Mouse (Mus musculus) heart, embryonic 13.5 days (tissue): ENCODE measurements around the gene Bzw2. TPM values are rescaled to one million over a fixed set of nuclear protein-coding genes. Genes with fewer than 3 reads are reported as not detected.

Experiments
- ATAC-seq: fragments of 200-750 bp; cut with Nextera tagmentation; 2 replicates; pipeline ENCODE4 v1.8.0; 2017; ENCODE audit warnings: moderate TSS enrichment; ENCODE audit not compliant: insufficient number of reproducible peaks, low FRiP score, low TSS enrichment; ENCODE audit errors: extremely low read depth
- H3K27ac ChIP-seq: fragments of 300-500 bp; sonication (generic); replicated peaks from 2 replicates; pipeline ENCODE4 v1.5.1; 2015; ENCODE audit warnings: moderate library complexity, mild to moderate bottlenecking, inconsistent platforms
- H3K27me3 ChIP-seq: fragments of 300-500 bp; sonication (generic); replicated peaks from 2 replicates; pipeline ENCODE4 v1.6.1; 2015; ENCODE audit warnings: mild to moderate bottlenecking, inconsistent platforms
- H3K36me3 ChIP-seq: fragments of 300-500 bp; sonication (generic); 2 replicates; pipeline ENCODE4 v1.6.1; 2015; ENCODE audit warnings: mild to moderate bottlenecking, inconsistent platforms
- H3K4me1 ChIP-seq: fragments of 300-500 bp; sonication (generic); 2 replicates; pipeline ENCODE4 v1.6.1; 2015; ENCODE audit warnings: inconsistent platforms
- H3K4me2 ChIP-seq: fragments of 300-500 bp; sonication (generic); 2 replicates; pipeline ENCODE4 v1.6.1; 2015; ENCODE audit warnings: inconsistent platforms, mild to moderate bottlenecking, moderate library complexity
- H3K4me3 ChIP-seq: fragments of 300-500 bp; sonication (generic); 2 replicates; pipeline ENCODE4 v1.5.1; 2015; ENCODE audit warnings: moderate library complexity, mild to moderate bottlenecking, inconsistent platforms
- H3K9ac ChIP-seq: fragments of 300-500 bp; sonication (generic); 2 replicates; pipeline ENCODE4 v1.6.1; 2015; ENCODE audit warnings: inconsistent platforms, mild to moderate bottlenecking, moderate library complexity
- H3K9me3 ChIP-seq: fragments of 300-500 bp; sonication (generic); 2 replicates; pipeline ENCODE4 v1.6.1; 2016; ENCODE audit warnings: inconsistent platforms
- WGBS: fragments of 180-500 bp; shearing (Covaris S2); methylation state at CpG from one replicate; pipeline ENCODE4 v1.1.7; 2015; ENCODE audit warnings: mixed read lengths; 5-methylcytosine and 5-hydroxymethylcytosine counted together
- polyA plus RNA-seq: library from polyadenylated mRNA; unstranded; fragments of >200 nt; fragmentation: Nextera tagmentation; extraction: Ambion mirVana; gene quantifications from 2 replicates; pipeline ENCODE4 v1.2.1, GENCODE M21; 2015

The Bzw2 gene
- polyA plus RNA-seq, 1 experiment from 2014 or later, result 202 TPM

DNA sequence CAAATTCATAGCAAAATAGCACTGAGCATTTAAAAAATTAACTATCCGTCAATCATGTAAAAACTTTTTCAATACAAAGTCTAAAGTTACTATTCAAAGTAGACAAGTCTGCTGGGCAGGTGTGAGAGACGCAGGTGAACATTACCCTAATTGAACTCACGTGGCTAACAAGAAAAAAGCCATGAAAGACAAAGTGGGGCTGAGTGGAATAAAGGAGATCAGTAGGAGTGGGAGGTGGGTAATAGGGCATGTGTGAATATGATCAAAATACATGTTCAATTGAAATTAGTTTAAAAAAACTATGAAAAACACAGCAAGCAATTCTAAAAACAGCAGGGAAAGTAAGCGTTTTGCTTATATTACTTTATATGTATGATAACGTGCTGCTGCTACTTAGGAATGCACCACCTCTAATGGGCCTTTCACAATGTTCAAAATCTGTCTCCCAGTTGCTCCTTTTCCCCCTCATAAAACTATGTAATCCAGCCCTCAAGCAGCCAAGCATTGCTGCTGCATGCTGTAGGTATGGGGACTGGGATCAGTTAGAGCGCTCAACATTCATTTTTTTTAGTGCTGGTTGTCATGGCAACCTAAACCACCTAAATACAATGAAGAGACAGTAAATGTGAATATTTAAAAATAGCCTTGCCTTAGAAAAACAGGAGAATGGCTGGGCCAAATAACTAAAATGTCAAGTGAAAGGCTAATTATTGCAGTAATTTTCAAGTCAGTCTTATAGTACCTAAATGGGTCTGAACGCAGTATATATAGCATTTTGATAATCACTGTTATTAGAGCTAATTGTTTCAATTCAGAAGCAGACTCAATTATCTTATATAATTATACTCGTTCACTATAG, 54.9 kb downstream of the Bzw2 start:
- WGBS, result 93% methylated on average over 8 of the region's 8 CpGs
- Histone ChIP-seq H3K36me3 (peaks cover 58% of the 10 kb centered on the region), H3K27me3 (no peaks in the 10 kb centered on the region), H3K4me2 (no peak overlapping the region), H3K27ac (no peak overlapping the region), H3K9me3 (no peaks in the 10 kb centered on the region; the same call in 1 of the 2 replicates), H3K4me3 (no peak overlapping the region), H3K9ac (no peak overlapping the region), H3K4me1 (no peaks in the 10 kb centered on the region)
- ATAC-seq, result no peak

DNA sequence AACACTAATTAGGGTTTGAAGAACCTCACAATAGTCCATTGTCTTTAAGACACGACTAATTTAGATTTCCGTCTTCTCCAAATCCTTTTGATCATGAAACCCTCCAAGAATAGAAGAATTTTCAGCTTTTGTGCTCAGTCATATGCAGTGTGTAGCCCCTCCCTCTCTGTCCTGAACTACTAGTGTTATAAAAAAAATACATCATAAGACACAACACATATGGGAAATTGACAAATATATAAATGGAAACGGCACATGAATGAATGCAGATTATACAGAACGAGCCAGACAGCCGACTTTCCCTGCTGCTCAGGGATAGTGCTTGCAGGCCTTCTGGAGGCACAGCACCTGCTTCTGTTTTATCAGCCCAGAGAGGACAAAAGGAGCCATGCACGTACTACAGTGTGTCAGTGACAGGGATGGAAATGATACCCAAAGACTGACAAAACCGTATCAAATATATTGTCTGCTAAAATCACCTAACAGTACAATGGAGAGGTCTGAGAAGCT, 62.5 kb downstream of the Bzw2 start:
- H3K36me3 ChIP-seq, result peaks cover 80% of the 10 kb centered on the region
- 79% methylated on average over 7 of the region's 7 CpGs for WGBS
- no peak overlapping the region for H3K9ac ChIP-seq
- no peak overlapping the region for H3K4me2 ChIP-seq
- no peaks in the 10 kb centered on the region for H3K9me3 ChIP-seq
- ATAC-seq, result no peak
- H3K4me3 ChIP-seq, result no peak overlapping the region
- no peak overlapping the region for H3K27ac ChIP-seq
- no peaks in the 10 kb centered on the region for H3K27me3 ChIP-seq
- no peaks in the 10 kb centered on the region for H3K4me1 ChIP-seq

DNA sequence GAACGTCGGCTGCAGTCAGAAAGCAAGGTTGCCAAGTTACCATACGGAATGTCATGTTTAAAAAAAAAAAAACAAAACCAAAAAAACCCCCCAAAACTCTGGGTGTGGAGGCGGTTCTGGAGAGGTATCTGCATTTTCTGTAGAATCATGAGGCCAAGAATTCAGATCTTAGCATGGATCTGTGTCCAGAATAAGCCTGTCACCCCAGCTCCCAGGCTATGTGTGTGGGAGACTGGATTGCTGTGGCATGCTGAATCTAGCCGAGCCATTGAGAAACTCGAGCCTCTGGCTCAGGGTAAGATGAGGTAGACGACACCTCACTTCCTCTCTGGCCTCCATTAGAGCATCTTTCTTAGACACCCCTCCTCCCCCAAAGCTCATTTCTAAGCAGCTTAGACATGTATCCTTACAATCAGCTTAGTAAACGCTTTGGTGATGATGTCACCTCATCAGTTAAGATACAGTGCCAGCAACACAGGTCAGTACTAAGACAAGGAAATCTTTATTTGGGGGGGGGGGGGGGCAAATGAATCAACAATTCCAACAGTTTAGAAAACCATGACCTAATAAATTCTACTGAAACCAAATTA, 64.7 kb downstream of the Bzw2 start:
- Histone ChIP-seq H3K9me3 (no peaks in the 10 kb centered on the region), H3K4me3 (no peak overlapping the region), H3K9ac (no peak overlapping the region), H3K27ac (no peak overlapping the region), H3K36me3 (peaks cover 74% of the 10 kb centered on the region), H3K4me1 (peaks cover 7% of the 10 kb centered on the region), H3K4me2 (no peak overlapping the region), H3K27me3 (no peaks in the 10 kb centered on the region)
- ATAC-seq, result no peak
- 68% methylated on average over 8 of the region's 8 CpGs for WGBS

- WGBS, result 92% methylated on average over 10 of the region's 10 CpGs
- H3K36me3 ChIP-seq, result peaks cover 67% of the 10 kb centered on the region
Measured at GRCm38 (mm10) chr12:36091964-36092363, 65.9 kb downstream of the Bzw2 start.

DNA sequence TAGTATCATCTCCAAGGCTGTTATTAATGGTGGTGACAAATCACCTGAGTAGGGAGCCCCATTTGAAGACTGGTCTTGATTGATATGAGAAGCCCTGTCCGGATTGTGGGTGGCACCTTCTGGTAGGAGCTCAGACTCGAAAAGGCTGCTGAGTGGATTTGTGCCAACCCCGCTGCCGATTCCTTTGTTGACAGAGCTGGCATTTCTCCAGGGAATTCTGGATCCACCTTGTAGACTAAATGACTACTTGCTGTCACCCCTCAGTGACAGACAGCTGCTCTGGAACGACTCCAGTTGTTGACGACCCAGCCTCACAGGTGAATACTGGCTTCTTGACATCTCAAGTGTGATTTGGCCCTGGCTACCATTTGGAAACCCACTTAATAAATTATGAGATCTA, 68.7 kb downstream of the Bzw2 start:
- H3K4me2 ChIP-seq, result no peak overlapping the region
- no peak for ATAC-seq
- H3K9me3 ChIP-seq, result no peaks in the 10 kb centered on the region
- no peak overlapping the region for H3K27ac ChIP-seq
- H3K36me3 ChIP-seq, result peaks cover 41% of the 10 kb centered on the region
- no peak overlapping the region for H3K4me3 ChIP-seq
- no peaks in the 10 kb centered on the region for H3K27me3 ChIP-seq
- peaks cover 7% of the 10 kb centered on the region for H3K4me1 ChIP-seq
- WGBS, result 39% methylated on average over 6 of the region's 6 CpGs
- no peak overlapping the region for H3K9ac ChIP-seq

More at GRCm38 (mm10) chr12:36091964-36092363, 65.9 kb downstream of the Bzw2 start:
- Histone ChIP-seq H3K4me2 (no peak overlapping the region), H3K9ac (no peak overlapping the region), H3K27me3 (no peaks in the 10 kb centered on the region), H3K4me1 (peaks cover 7% of the 10 kb centered on the region), H3K27ac (no peak overlapping the region), H3K4me3 (no peak overlapping the region), H3K9me3 (no peaks in the 10 kb centered on the region)
- no peak for ATAC-seq

DNA sequence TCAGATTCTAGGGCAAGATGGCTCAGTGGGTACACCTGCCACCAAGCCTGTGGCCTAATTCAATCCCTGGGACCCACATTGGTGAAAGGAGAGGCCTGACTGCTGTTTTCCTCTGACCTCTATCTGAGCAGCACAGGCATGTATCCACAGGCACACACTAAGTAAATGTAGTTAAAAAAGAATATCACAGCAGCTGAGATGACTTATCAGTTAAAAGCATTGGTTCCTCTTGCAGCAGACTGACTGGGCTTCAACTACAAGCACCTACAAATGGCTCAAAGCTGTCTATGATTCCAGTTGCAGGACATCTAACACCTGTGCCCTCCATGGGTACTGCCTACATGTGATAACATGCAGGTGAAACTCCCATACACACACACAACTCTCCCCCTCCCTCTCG, 69.1 kb downstream of the Bzw2 start:
- peaks cover 36% of the 10 kb centered on the region for H3K36me3 ChIP-seq
- no peak for ATAC-seq
- H3K27ac ChIP-seq, result no peak overlapping the region
- H3K4me2 ChIP-seq, result no peak overlapping the region
- 78% methylated on average over 1 of the region's 1 CpGs for WGBS
- H3K4me1 ChIP-seq, result peaks cover 7% of the 10 kb centered on the region
- H3K27me3 ChIP-seq, result no peaks in the 10 kb centered on the region
- no peaks in the 10 kb centered on the region for H3K9me3 ChIP-seq
- no peak overlapping the region for H3K9ac ChIP-seq
- no peak overlapping the region for H3K4me3 ChIP-seq

- peaks cover 7% of the 10 kb centered on the region for H3K4me1 ChIP-seq
- H3K9ac ChIP-seq, result no peak overlapping the region
- H3K27ac ChIP-seq, result no peak overlapping the region
- WGBS, result 79% methylated on average over 2 of the region's 2 CpGs
- peaks cover 3% of the 10 kb centered on the region; the same call in 1 of the 2 replicates for H3K36me3 ChIP-seq
- ATAC-seq, result no peak
- no peaks in the 10 kb centered on the region for H3K9me3 ChIP-seq
- no peak overlapping the region for H3K4me3 ChIP-seq
- H3K27me3 ChIP-seq, result no peaks in the 10 kb centered on the region
- H3K4me2 ChIP-seq, result no peak overlapping the region
Measured at GRCm38 (mm10) chr12:36085380-36085779, 72.5 kb downstream of the Bzw2 start.

GRCm38 (mm10) chr12:36078101-36078899, 79.6 kb downstream of the Bzw2 start:
- no peaks in the 10 kb centered on the region for H3K27me3 ChIP-seq
- no peaks in the 10 kb centered on the region for H3K9me3 ChIP-seq
- H3K4me2 ChIP-seq, result no peak overlapping the region
- ATAC-seq, result no peak
- no peaks in the 10 kb centered on the region for H3K36me3 ChIP-seq
- 68% methylated on average over 4 of the region's 4 CpGs for WGBS
- peaks cover 5% of the 10 kb centered on the region for H3K4me1 ChIP-seq
- no peak overlapping the region for H3K9ac ChIP-seq
- no peak overlapping the region for H3K4me3 ChIP-seq
- no peak overlapping the region for H3K27ac ChIP-seq

- WGBS, result 31% methylated on average over 5 of the region's 5 CpGs
- Histone ChIP-seq H3K9me3 (no peaks in the 10 kb centered on the region), H3K36me3 (no peaks in the 10 kb centered on the region), H3K4me2 (no peak overlapping the region), H3K4me3 (no peak overlapping the region), H3K9ac (no peak overlapping the region), H3K27me3 (no peaks in the 10 kb centered on the region), H3K27ac (no peak overlapping the region), H3K4me1 (peaks cover 13% of the 10 kb centered on the region)
- ATAC-seq, result no peak
Measured at GRCm38 (mm10) chr12:36072860-36073259, 85.0 kb downstream of the Bzw2 start.

DNA sequence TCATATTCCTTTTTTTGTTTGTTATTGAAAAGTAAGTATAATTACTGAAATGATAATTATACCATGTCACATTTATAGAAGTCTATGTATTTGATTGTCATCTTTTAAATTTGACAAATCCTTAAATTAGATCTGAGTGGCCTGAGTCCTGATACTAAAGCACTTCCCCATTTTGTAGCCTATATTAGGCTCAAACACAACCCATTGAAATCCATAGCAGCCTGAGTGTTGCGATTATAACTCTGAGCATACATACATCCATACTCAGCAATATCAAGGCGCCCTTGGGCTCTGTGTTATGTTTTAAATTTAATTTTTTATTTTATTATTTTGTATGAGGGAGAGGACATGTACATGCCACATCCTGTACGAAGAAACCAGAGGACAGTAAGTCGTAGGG, 87.6 kb downstream of the Bzw2 start:
- no peak overlapping the region for H3K27ac ChIP-seq
- peaks cover 13% of the 10 kb centered on the region for H3K4me1 ChIP-seq
- no peak for ATAC-seq
- no peak overlapping the region for H3K4me2 ChIP-seq
- no peaks in the 10 kb centered on the region for H3K9me3 ChIP-seq
- WGBS, result 85% methylated on average over 4 of the region's 4 CpGs
- H3K27me3 ChIP-seq, result no peaks in the 10 kb centered on the region
- no peaks in the 10 kb centered on the region for H3K36me3 ChIP-seq
- H3K4me3 ChIP-seq, result no peak overlapping the region
- H3K9ac ChIP-seq, result no peak overlapping the region

- 81% methylated on average over 2 of the region's 2 CpGs for WGBS
- ATAC-seq, result no peak
- H3K4me3 ChIP-seq, result no peak overlapping the region
- H3K27me3 ChIP-seq, result no peaks in the 10 kb centered on the region
- no peaks in the 10 kb centered on the region for H3K36me3 ChIP-seq
- H3K9me3 ChIP-seq, result no peaks in the 10 kb centered on the region
- H3K9ac ChIP-seq, result no peak overlapping the region
- no peak overlapping the region for H3K4me2 ChIP-seq
- no peaks in the 10 kb centered on the region for H3K4me1 ChIP-seq
- no peak overlapping the region for H3K27ac ChIP-seq
Measured at GRCm38 (mm10) chr12:36067538-36067937, 90.3 kb downstream of the Bzw2 start.
